Mouse (Mus musculus) cortical plate, adult 2 months (tissue): ENCODE data around the gene Parp14. TPM values are rescaled to one million over a fixed set of nuclear protein-coding genes. Genes with fewer than 3 reads are reported as not detected.
"Not testable (repeated sequence)": the region's sequence is repeated elsewhere in the genome, so short reads cannot be mapped to it uniquely, and the experiment has no call there.

ENCODE experiments used
- H3K27ac ChIP-seq: fragments of 200-500 bp; 2 replicates; pipeline ENCODE4 v1.5.1; 2012; ENCODE audit warnings: low read length, control low read depth, inconsistent platforms; ENCODE audit not compliant: insufficient read depth
- H3K4me1 ChIP-seq: fragments of 200-500 bp; 2 replicates; pipeline ENCODE4 v1.6.1; 2011; ENCODE audit warnings: low read length; ENCODE audit not compliant: control insufficient read depth, insufficient read depth
- H3K4me3 ChIP-seq: fragments of 200-500 bp; 2 replicates; pipeline ENCODE4 v1.5.1; 2011; ENCODE audit warnings: mild to moderate bottlenecking, low read length, control low read depth; ENCODE audit not compliant: insufficient read depth
- CTCF ChIP-seq: fragments of 200-500 bp; IDR thresholded peaks from 2 replicates; pipeline ENCODE4 v1.5.1; 2011; ENCODE audit warnings: mild to moderate bottlenecking, control low read depth, low read length; ENCODE audit not compliant: insufficient read depth; ENCODE audit errors: extremely low read depth
- POLR2A ChIP-seq: fragments of 200-500 bp; IDR thresholded peaks from 2 replicates; pipeline ENCODE4 v1.6.1; 2011; ENCODE audit warnings: mild to moderate bottlenecking, low read length, control low read depth; ENCODE audit not compliant: insufficient read depth; ENCODE audit errors: extremely low read depth
- polyA plus RNA-seq: library from polyadenylated mRNA; depleted of rRNA; stranded (reverse); fragments of >200 nt; gene quantifications from 2 replicates; pipeline ENCODE4 v1.2.3, GENCODE M21; 2012

The Parp14 gene
- polyA plus RNA-seq, 1 experiment: 1.8 TPM

- Histone ChIP-seq H3K27ac (no peak overlapping the region), H3K4me3 (no peak overlapping the region), H3K4me1 (no peaks in the 10 kb centered on the region)
- no peak for TF ChIP-seq CTCF
- TF ChIP-seq POLR2A: no peak
These were observed 34.0 kb upstream of the Parp14 start for GRCm38 (mm10) chr16:35905355-35905754.

- Histone ChIP-seq H3K4me3 (no peak overlapping the region), H3K4me1 (no peaks in the 10 kb centered on the region), H3K27ac (no peak overlapping the region)
- TF ChIP-seq CTCF (no peak), POLR2A (no peak)
These were observed 32.9 kb upstream of the Parp14 start for GRCm38 (mm10) chr16:35904121-35904736.

- TF ChIP-seq POLR2A (no peak), CTCF (no peak)
- no peak overlapping the region for H3K4me3 ChIP-seq
- no peak overlapping the region for H3K27ac ChIP-seq
- no peaks in the 10 kb centered on the region for H3K4me1 ChIP-seq
These were observed 31.8 kb upstream of the Parp14 start for GRCm38 (mm10) chr16:35903014-35903640.

- Histone ChIP-seq H3K27ac (no peak overlapping the region), H3K4me3 (no peak overlapping the region), H3K4me1 (no peaks in the 10 kb centered on the region)
- TF ChIP-seq POLR2A (no peak), CTCF (no peak)
These were observed 29.2 kb upstream of the Parp14 start for GRCm38 (mm10) chr16:35900541-35900940.

GRCm38 (mm10) chr16:35894997-35895396 is 23.7 kb upstream of the Parp14 start:
- no peak for TF ChIP-seq CTCF
- Histone ChIP-seq H3K27ac (no peak overlapping the region), H3K4me3 (no peak overlapping the region), H3K4me1 (no peaks in the 10 kb centered on the region)

- not testable (repeated sequence) for H3K27ac ChIP-seq, H3K4me1 ChIP-seq, H3K4me3 ChIP-seq
These were observed 20.3 kb upstream of the Parp14 start for GRCm38 (mm10) chr16:35891603-35892002.

GRCm38 (mm10) chr16:35890645-35891044 is 19.3 kb upstream of the Parp14 start:
- no peak for TF ChIP-seq POLR2A
- no peak for TF ChIP-seq CTCF
- Histone ChIP-seq H3K4me1 (no peaks in the 10 kb centered on the region), H3K27ac (no peak overlapping the region), H3K4me3 (no peak overlapping the region)

- Histone ChIP-seq H3K4me1 (no peaks in the 10 kb centered on the region), H3K27ac (no peak overlapping the region), H3K4me3 (no peak overlapping the region)
- TF ChIP-seq POLR2A (no peak), CTCF (no peak)
These were observed 17.6 kb upstream of the Parp14 start for GRCm38 (mm10) chr16:35888910-35889309.

- TF ChIP-seq POLR2A: no peak
- TF ChIP-seq CTCF: no peak
- no peaks in the 10 kb centered on the region for H3K4me1 ChIP-seq
These were observed 16.8 kb upstream of the Parp14 start for GRCm38 (mm10) chr16:35888174-35888573.

GRCm38 (mm10) chr16:35874416-35874815 is 3.1 kb upstream of the Parp14 start:
- TF ChIP-seq POLR2A (no peak), CTCF (peak; percentile 63)
- Histone ChIP-seq H3K4me1 (no peaks in the 10 kb centered on the region), H3K4me3 (no peak overlapping the region), H3K27ac (no peak overlapping the region)

More at GRCm38 (mm10) chr16:35888174-35888573, 16.8 kb upstream of the Parp14 start:
- H3K27ac ChIP-seq: no peak overlapping the region
- H3K4me3 ChIP-seq: no peak overlapping the region
